Mouse (Mus musculus) liver, adult 2 months (tissue): Measurements from ENCODE around the gene Mfap3. TPM values are rescaled to one million over a fixed set of nuclear protein-coding genes. Genes with fewer than 3 reads are reported as not detected.
A peak's percentile ranks its signal among the peaks of the same experiment; 100 is the strongest.

Source experiments
- DNase-seq: peaks from one replicate; pipeline ENCODE4 v3.0.0-alpha.2; 2011; ENCODE audit warnings: low read depth, low spot score; ENCODE audit errors: extremely low read depth
- H3K27ac ChIP-seq: fragments of 200-500 bp; replicated peaks from 2 replicates; pipeline ENCODE4 v1.5.1; 2012; ENCODE audit warnings: low read depth, mild to moderate bottlenecking, control low read depth, inconsistent platforms, low read length; ENCODE audit not compliant: insufficient read depth
- H3K27me3 ChIP-seq: fragments of 200-500 bp; 2 replicates; pipeline ENCODE4 v1.6.1; 2012; ENCODE audit warnings: mild to moderate bottlenecking, moderate library complexity, low read length, inconsistent platforms; ENCODE audit not compliant: control insufficient read depth, insufficient read depth
- H3K36me3 ChIP-seq: fragments of 200-500 bp; 2 replicates; pipeline ENCODE4 v1.6.1; 2012; ENCODE audit warnings: low read length, inconsistent platforms; ENCODE audit not compliant: control insufficient read depth, insufficient read depth
- H3K4me1 ChIP-seq: fragments of 200-500 bp; 2 replicates; pipeline ENCODE4 v1.6.1; 2011; ENCODE audit warnings: low read length; ENCODE audit not compliant: control insufficient read depth, insufficient read depth
- H3K4me3 ChIP-seq: fragments of 200-500 bp; 2 replicates; pipeline ENCODE4 v1.5.1; 2011; ENCODE audit warnings: low read depth, mild to moderate bottlenecking, control low read depth, low read length, moderate library complexity; ENCODE audit not compliant: insufficient read depth
- H3K79me2 ChIP-seq: fragments of 200-500 bp; 2 replicates; pipeline ENCODE4 v1.6.1; 2012; ENCODE audit warnings: inconsistent platforms, mild to moderate bottlenecking, low read length, moderate library complexity; ENCODE audit not compliant: control insufficient read depth, insufficient read depth
- H3K9ac ChIP-seq: fragments of 200-500 bp; 2 replicates; pipeline ENCODE4 v1.6.1; 2012; ENCODE audit warnings: low read depth, mild to moderate bottlenecking, control low read depth, inconsistent platforms, low read length
- CTCF ChIP-seq: fragments of 200-500 bp; IDR thresholded peaks from 2 replicates; pipeline ENCODE4 v1.5.1; 2011; ENCODE audit warnings: low read depth, low read length, control low read depth
- POLR2A ChIP-seq: fragments of 200-500 bp; IDR thresholded peaks from 2 replicates; pipeline ENCODE4 v1.6.1; 2011; ENCODE audit warnings: low read length, control low read depth; ENCODE audit not compliant: insufficient read depth; ENCODE audit errors: extremely low read depth
- WGBS: fragments of 180-500 bp; shearing (Covaris S2); methylation state at CpG from one replicate; pipeline ENCODE4 v1.1.7; 2018; 5-methylcytosine and 5-hydroxymethylcytosine counted together
- polyA plus RNA-seq: library from polyadenylated mRNA; depleted of rRNA; stranded (reverse); fragments of >200 nt; gene quantifications from 2 replicates; pipeline ENCODE4 v1.2.3, GENCODE M21; 2012
- total RNA-seq: library from RNA; depleted of rRNA; stranded (reverse); fragments of >200 nt; gene quantifications from 2 replicates; pipeline ENCODE4 v1.2.3, GENCODE M21; 2014

Mfap3 gene
- total and polyA plus RNA-seq, 2 experiments, result 5.1 to 6.7 TPM

- no peak overlapping the region for H3K9ac ChIP-seq
- no peaks in the 10 kb centered on the region for H3K4me1 ChIP-seq
- no peak overlapping the region for H3K4me3 ChIP-seq
- no peak for DNase-seq
- H3K27me3 ChIP-seq, result no peaks in the 10 kb centered on the region
- no peak overlapping the region for H3K27ac ChIP-seq
- 93% methylated on average over 5 of the region's 5 CpGs for WGBS
- no peak for TF ChIP-seq POLR2A
- H3K79me2 ChIP-seq, result no peaks in the 10 kb centered on the region
- H3K36me3 ChIP-seq, result peaks cover 8% of the 10 kb centered on the region; the same call in 1 of the 2 replicates
Observed at GRCm38 (mm10) chr11:57478077-57478476, 40.4 kb upstream of the Mfap3 start.

- 73% methylated on average over 5 of the region's 5 CpGs for WGBS
- peaks cover 62% of the 10 kb centered on the region for H3K36me3 ChIP-seq
Observed at GRCm38 (mm10) chr11:57488436-57488835, 30.0 kb upstream of the Mfap3 start.

GRCm38 (mm10) chr11:57496462-57497039 is 21.9 kb upstream of the Mfap3 start:
- no peak overlapping the region for H3K4me3 ChIP-seq
- H3K9ac ChIP-seq, result no peak overlapping the region
- 33% methylated on average over 3 of the region's 3 CpGs for WGBS
- peak; percentile 22 for DNase-seq
- no peak overlapping the region for H3K27ac ChIP-seq
- H3K79me2 ChIP-seq, result no peaks in the 10 kb centered on the region
- H3K4me1 ChIP-seq, result 0 out of 2 replicates have a peak, but pooled peaks cover 1% of the 10 kb centered on the region
- TF ChIP-seq CTCF, result no peak
- TF ChIP-seq POLR2A, result no peak
- no peaks in the 10 kb centered on the region for H3K27me3 ChIP-seq
- peaks cover 51% of the 10 kb centered on the region for H3K36me3 ChIP-seq

More at GRCm38 (mm10) chr11:57488436-57488835, 30.0 kb upstream of the Mfap3 start:
- TF ChIP-seq CTCF (no peak), POLR2A (no peak)
- DNase-seq, result no peak
- Histone ChIP-seq H3K4me3 (no peak overlapping the region), H3K27ac (no peak overlapping the region), H3K4me1 (no peaks in the 10 kb centered on the region), H3K27me3 (no peaks in the 10 kb centered on the region), H3K9ac (no peak overlapping the region), H3K79me2 (no peaks in the 10 kb centered on the region)

GRCm38 (mm10) chr11:57497701-57498100 is 20.8 kb upstream of the Mfap3 start:
- Histone ChIP-seq H3K4me3 (no peak overlapping the region), H3K27ac (no peak overlapping the region), H3K36me3 (peaks cover 53% of the 10 kb centered on the region), H3K79me2 (no peaks in the 10 kb centered on the region), H3K27me3 (no peaks in the 10 kb centered on the region), H3K9ac (no peak overlapping the region), H3K4me1 (0 out of 2 replicates have a peak, but pooled peaks cover 1% of the 10 kb centered on the region)
- TF ChIP-seq CTCF (no peak), POLR2A (no peak)
- 90% methylated on average over 3 of the region's 3 CpGs for WGBS
- DNase-seq, result no peak

- Histone ChIP-seq H3K79me2 (no peaks in the 10 kb centered on the region), H3K36me3 (peaks cover 52% of the 10 kb centered on the region), H3K9ac (no peak overlapping the region), H3K4me3 (no peak overlapping the region), H3K27me3 (no peaks in the 10 kb centered on the region), H3K4me1 (0 out of 2 replicates have a peak, but pooled peaks cover 1% of the 10 kb centered on the region), H3K27ac (no peak overlapping the region)
- DNase-seq, result no peak
- 93% methylated on average over 5 of the region's 5 CpGs for WGBS
- no peak for TF ChIP-seq POLR2A
- no peak for TF ChIP-seq CTCF
Observed at GRCm38 (mm10) chr11:57498215-57498614, 20.2 kb upstream of the Mfap3 start.

- no peaks in the 10 kb centered on the region for H3K4me1 ChIP-seq
- no peak for DNase-seq
- no peak for TF ChIP-seq POLR2A
- no peak for TF ChIP-seq CTCF
- H3K9ac ChIP-seq, result no peak overlapping the region
- no peaks in the 10 kb centered on the region for H3K27me3 ChIP-seq
- H3K36me3 ChIP-seq, result peaks cover 62% of the 10 kb centered on the region
- no peak overlapping the region for H3K27ac ChIP-seq
- no peak overlapping the region for H3K4me3 ChIP-seq
- H3K79me2 ChIP-seq, result no peaks in the 10 kb centered on the region
- WGBS, result 99% methylated on average over 5 of the region's 5 CpGs
Observed at GRCm38 (mm10) chr11:57503155-57503554, 15.3 kb upstream of the Mfap3 start.
